Mouse (Mus musculus) embryo, embryonic 10.5 days (tissue): ENCODE results near the gene Gp9.
A peak's percentile ranks its signal among the peaks of the same experiment; 100 is the strongest.

Source experiments
- DNase-seq: peaks from one replicate; pipeline ENCODE4 v3.0.0-alpha.2; 2015; ENCODE audit warnings: low spot score

Gene Gp9

DNA sequence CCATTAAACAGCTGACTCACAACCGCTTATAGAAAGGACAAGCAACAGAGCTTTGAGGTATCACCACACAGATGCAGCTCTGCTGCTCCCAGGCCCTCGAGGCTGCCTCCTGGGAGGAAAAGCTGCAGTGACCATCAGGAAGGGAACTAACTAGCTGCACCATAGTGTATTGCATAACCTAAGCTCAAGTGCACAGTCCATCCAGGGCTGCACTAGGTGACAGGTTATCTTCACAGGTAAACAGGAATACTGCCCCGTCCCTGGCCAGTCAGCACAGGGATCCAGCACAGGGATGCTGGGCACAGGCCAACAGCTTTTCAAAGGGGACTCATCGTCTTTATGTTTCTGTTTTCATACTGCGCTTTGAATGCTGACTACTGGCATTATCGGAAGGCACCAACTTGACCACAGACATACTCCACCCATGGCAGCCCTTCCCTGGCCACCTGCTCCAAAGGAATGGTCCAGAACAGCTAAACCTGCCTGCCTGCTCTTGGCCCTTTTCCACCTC lies 31.8 kb downstream of the Gp9 start:
- no peak for DNase-seq

GRCm38 (mm10) chr6:87810311-87810710 lies 32.4 kb downstream of the Gp9 start:
- DNase-seq: no peak

- DNase-seq: peak; percentile 59
Observed at GRCm38 (mm10) chr6:87810713-87811669, 33.1 kb downstream of the Gp9 start.

DNA sequence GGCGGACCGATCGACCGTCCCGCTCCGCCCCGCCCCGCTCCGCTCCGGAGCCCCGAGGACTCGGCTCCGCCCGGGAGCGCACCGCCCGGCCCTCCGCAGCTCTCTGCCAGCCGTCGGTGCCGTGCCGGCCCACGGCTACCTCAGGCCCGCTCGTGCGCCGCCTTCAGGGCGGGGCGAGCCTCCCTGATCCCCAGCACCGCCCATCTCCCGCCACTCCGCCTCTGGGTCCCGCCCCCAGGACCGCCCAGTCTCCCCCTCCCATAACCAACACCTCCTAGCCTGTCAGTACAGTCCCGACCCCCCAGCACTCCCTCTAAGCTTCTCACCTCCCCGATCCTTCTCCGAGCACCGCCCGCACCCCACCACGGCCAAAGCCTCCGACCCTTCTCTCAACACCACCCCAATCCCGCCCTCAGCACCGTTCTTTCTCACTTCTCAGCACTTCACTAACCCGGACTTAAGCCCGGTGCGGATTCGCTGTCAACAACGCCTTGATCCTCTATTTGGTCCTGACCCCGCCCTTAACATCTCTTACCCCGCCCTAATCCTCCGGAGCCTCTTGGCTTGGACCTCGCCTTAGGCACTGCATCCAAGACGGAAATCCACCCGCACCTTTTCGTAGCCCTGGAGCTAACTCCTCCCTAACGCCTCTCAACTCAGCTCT lies 33.9 kb downstream of the Gp9 start, which contains the start of gene Rab43:
Rab43 (minus strand) TSS at position 490 of the 664 bp plus-strand sequence.
- peak; percentile 92 for DNase-seq

- DNase-seq: no peak
Observed at GRCm38 (mm10) chr6:87812656-87813055, 34.8 kb downstream of the Gp9 start.

- DNase-seq: no peak
Observed at GRCm38 (mm10) chr6:87814486-87814885, 36.6 kb downstream of the Gp9 start.

DNA sequence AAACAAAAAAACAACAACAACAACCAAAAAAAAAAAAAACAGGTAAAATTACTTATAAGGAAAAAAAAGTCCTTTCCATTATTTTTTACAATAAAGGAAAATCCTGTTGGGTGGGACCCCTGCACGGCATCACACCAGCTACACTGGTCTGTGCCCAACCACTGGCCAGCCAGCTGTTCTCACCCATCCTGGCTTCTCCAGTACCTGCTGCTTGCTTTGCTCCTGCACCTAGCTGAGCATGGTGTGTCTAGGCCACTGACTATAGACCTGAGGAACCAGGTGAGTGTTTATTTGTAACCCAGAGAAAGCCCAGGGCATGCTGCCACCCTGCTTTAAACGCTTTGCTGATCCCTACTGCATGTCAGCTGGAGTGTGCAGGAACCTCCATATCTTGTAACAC lies 42.5 kb downstream of the Gp9 start:
- DNase-seq: no peak
